Mouse (Mus musculus): ENCODE measurements around the gene Dvl2. TPM values are rescaled to one million over a fixed set of nuclear protein-coding genes. Genes with fewer than 3 reads are reported as not detected.

Gene Dvl2
- polyA plus RNA-seq, 1 experiment from 2014 or later = 43.2 TPM

DNA sequence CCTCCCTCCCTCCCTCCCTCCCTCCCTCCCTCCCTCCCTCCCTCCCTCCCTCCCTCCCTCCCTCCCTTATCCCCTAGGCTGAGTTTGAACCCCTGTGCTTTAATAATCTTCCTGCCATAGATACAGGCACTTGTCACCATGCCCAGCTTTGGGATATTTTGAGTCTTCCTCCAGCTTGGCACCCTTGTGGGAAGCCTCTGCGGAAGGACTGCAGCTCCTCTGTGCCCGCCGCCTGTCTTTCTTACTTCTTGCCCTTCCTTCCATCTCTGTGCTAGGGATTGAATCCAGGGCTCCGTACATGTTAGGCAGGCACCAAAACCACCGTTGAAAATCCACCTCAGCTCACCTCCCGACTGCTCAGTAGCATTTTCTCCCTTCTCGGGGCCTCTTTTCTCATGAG, 39.8 kb downstream of the Dvl2 start:
- ATAC-seq (replicated peaks; ENCODE audit: low FRiP score) = no peak
- H3K36me3 ChIP-seq = peaks cover 78% of the 10 kb centered on the region
- 87% methylated on average over 7 of the region's 7 CpGs for WGBS

GRCm38 (mm10) chr11:70042309-70043085, 42.1 kb downstream of the Dvl2 start:
- Histone ChIP-seq H3K4me2 (no peak overlapping the region), H3K9ac (no peak overlapping the region), H3K36me3 (peaks cover 68% of the 10 kb centered on the region), H3K27me3 (no peaks in the 10 kb centered on the region), H3K4me1 (peaks cover 21% of the 10 kb centered on the region), H3K27ac (no peak overlapping the region), H3K9me3 (replicated peaks) (no peaks in the 10 kb centered on the region), H3K4me3 (replicated peaks) (no peak overlapping the region)
- no peak for ATAC-seq (replicated peaks; ENCODE audit: low FRiP score)
- 85% methylated on average over 23 of the region's 23 CpGs for WGBS

More for the DNA sequence above, 39.8 kb downstream of the Dvl2 start:
- H3K9ac ChIP-seq = no peak overlapping the region
- no peaks in the 10 kb centered on the region for H3K9me3 ChIP-seq (replicated peaks)
- H3K4me1 ChIP-seq = peaks cover 13% of the 10 kb centered on the region
- no peak overlapping the region for H3K4me2 ChIP-seq
- H3K27me3 ChIP-seq = no peaks in the 10 kb centered on the region
- no peak overlapping the region for H3K4me3 ChIP-seq (replicated peaks)
- no peak overlapping the region for H3K27ac ChIP-seq

DNA sequence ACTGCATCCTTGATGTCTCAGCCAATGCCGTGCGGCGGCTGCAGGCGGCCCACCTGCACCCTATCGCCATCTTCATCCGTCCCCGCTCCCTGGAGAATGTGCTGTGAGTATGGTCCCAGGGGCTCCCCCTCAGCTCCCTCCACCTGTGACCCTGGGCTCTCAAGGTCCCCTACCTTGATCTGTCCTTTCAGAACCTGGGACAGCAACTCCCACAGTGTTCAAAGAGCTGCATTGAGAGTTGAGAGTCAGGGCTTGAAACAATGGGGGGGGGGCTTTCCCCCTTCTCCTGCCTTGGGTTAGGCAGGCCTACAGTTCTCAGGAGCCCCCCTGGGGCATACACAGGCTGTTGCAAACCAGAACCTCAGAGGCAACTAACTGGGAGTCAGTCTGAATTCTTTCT, 43.3 kb downstream of the Dvl2 start:
- Histone ChIP-seq H3K36me3 (peaks cover 59% of the 10 kb centered on the region), H3K9ac (no peak overlapping the region), H3K4me1 (peaks cover 21% of the 10 kb centered on the region), H3K9me3 (replicated peaks) (no peaks in the 10 kb centered on the region), H3K27me3 (no peaks in the 10 kb centered on the region), H3K4me3 (replicated peaks) (no peak overlapping the region), H3K4me2 (no peak overlapping the region), H3K27ac (no peak overlapping the region)
- 87% methylated on average over 7 of the region's 7 CpGs for WGBS
- no peak for ATAC-seq (replicated peaks; ENCODE audit: low FRiP score)

GRCm38 (mm10) chr11:70045435-70045834, 45.0 kb downstream of the Dvl2 start:
- peak; percentile 52 for ATAC-seq (replicated peaks; ENCODE audit: low FRiP score)
- 16% methylated on average over 9 of the region's 9 CpGs for WGBS
- Histone ChIP-seq H3K27me3 (0 out of 2 replicates have a peak, but pooled peaks cover under 1% of the 10 kb centered on the region), H3K36me3 (peaks cover 43% of the 10 kb centered on the region), H3K9ac (no peak overlapping the region), H3K4me3 (replicated peaks) (no peak overlapping the region), H3K9me3 (replicated peaks) (no peaks in the 10 kb centered on the region), H3K4me2 (no peak overlapping the region; the same call in 1 of the 2 replicates), H3K4me1 (peaks cover 21% of the 10 kb centered on the region), H3K27ac (peak overlapping the region; percentile 58)

- no peak overlapping the region for H3K9ac ChIP-seq
- peaks cover 16% of the 10 kb centered on the region for H3K4me1 ChIP-seq
- H3K9me3 ChIP-seq (replicated peaks) = no peaks in the 10 kb centered on the region
- peaks cover 13% of the 10 kb centered on the region for H3K27me3 ChIP-seq
- H3K4me3 ChIP-seq (replicated peaks) = no peak overlapping the region
- H3K36me3 ChIP-seq = peaks cover 7% of the 10 kb centered on the region
- no peak overlapping the region for H3K4me2 ChIP-seq
- ATAC-seq (replicated peaks; ENCODE audit: low FRiP score) = no peak
- H3K27ac ChIP-seq = no peak overlapping the region
- WGBS = 73% methylated on average over 6 of the region's 6 CpGs
Measured at GRCm38 (mm10) chr11:70049366-70049765, 49.0 kb downstream of the Dvl2 start.

GRCm38 (mm10) chr11:70049816-70050215, 49.4 kb downstream of the Dvl2 start:
- Histone ChIP-seq H3K27me3 (peaks cover 17% of the 10 kb centered on the region), H3K9me3 (replicated peaks) (no peaks in the 10 kb centered on the region), H3K4me1 (peaks cover 12% of the 10 kb centered on the region), H3K36me3 (0 out of 2 replicates have a peak, but pooled peaks cover 2% of the 10 kb centered on the region), H3K27ac (no peak overlapping the region), H3K4me2 (no peak overlapping the region), H3K9ac (no peak overlapping the region), H3K4me3 (replicated peaks) (no peak overlapping the region)
- WGBS = 58% methylated on average over 10 of the region's 10 CpGs
- no peak for ATAC-seq (replicated peaks; ENCODE audit: low FRiP score)

DNA sequence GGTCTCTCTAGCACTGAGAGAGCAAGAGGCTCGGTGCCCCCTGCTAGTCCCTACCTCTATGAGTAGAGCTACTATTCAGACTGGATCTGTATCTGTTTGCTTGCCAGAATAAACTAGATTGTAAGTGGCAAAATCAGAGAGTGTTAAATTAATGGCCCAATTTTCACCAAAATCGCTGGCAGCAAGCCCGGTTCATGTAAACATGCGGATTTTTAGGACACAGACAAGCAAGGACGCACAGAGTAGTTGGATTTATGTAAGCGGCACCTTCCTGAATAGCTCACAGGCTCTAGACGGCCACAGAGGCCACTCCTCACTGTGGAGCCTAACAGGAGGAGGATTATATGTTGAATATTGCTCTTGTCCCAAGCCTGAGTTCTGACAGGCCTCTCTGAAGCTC, 52.8 kb downstream of the Dvl2 start:
- H3K4me1 ChIP-seq = 0 out of 2 replicates have a peak, but pooled peaks cover 3% of the 10 kb centered on the region
- H3K4me3 ChIP-seq (replicated peaks) = no peak overlapping the region
- no peak for ATAC-seq (replicated peaks; ENCODE audit: low FRiP score)
- no peak overlapping the region for H3K4me2 ChIP-seq
- no peak overlapping the region for H3K27ac ChIP-seq
- H3K36me3 ChIP-seq = no peaks in the 10 kb centered on the region
- H3K27me3 ChIP-seq = peaks cover 30% of the 10 kb centered on the region
- WGBS = 63% methylated on average over 7 of the region's 7 CpGs
- no peak overlapping the region for H3K9ac ChIP-seq
- H3K9me3 ChIP-seq (replicated peaks) = no peaks in the 10 kb centered on the region

- H3K4me1 ChIP-seq = 0 out of 2 replicates have a peak, but pooled peaks cover 3% of the 10 kb centered on the region
- H3K36me3 ChIP-seq = no peaks in the 10 kb centered on the region
- no peak within 1 kb of the TSS for H3K27ac ChIP-seq
- WGBS = 85% methylated on average over 10 of the region's 10 CpGs
- no peak within 1 kb of the TSS for H3K9ac ChIP-seq
- no peak within 1 kb of the TSS for H3K4me2 ChIP-seq
- H3K27me3 ChIP-seq = peaks cover 31% of the 10 kb centered on the region
- no peak within 1 kb of the TSS for H3K4me3 ChIP-seq (replicated peaks)
- H3K9me3 ChIP-seq (replicated peaks) = no peaks in the 10 kb centered on the region
- no peak for ATAC-seq (replicated peaks; ENCODE audit: low FRiP score)
Measured at GRCm38 (mm10) chr11:70053898-70054570, 53.6 kb downstream of the Dvl2 start, which contains the start of gene Asgr1. TSS of gene Asgr1 (plus strand) at chr11:70054085.

- 0 out of 2 replicates have a peak overlapping the region, but pooled peaks have one; percentile 7 for H3K4me3 ChIP-seq (replicated peaks)
- H3K4me2 ChIP-seq = peak overlapping the region; percentile 47
- H3K27ac ChIP-seq = no peak overlapping the region
- H3K27me3 ChIP-seq = peaks cover 39% of the 10 kb centered on the region
- no peaks in the 10 kb centered on the region for H3K36me3 ChIP-seq
- 0 out of 2 replicates have a peak, but pooled peaks cover 3% of the 10 kb centered on the region for H3K4me1 ChIP-seq
- ATAC-seq (replicated peaks; ENCODE audit: low FRiP score) = peak; percentile 31
- 22% methylated on average over 17 of the region's 18 CpGs for WGBS
- H3K9me3 ChIP-seq (replicated peaks) = no peaks in the 10 kb centered on the region
- H3K9ac ChIP-seq = no peak overlapping the region
Measured at GRCm38 (mm10) chr11:70055618-70056214, 55.3 kb downstream of the Dvl2 start.

DNA sequence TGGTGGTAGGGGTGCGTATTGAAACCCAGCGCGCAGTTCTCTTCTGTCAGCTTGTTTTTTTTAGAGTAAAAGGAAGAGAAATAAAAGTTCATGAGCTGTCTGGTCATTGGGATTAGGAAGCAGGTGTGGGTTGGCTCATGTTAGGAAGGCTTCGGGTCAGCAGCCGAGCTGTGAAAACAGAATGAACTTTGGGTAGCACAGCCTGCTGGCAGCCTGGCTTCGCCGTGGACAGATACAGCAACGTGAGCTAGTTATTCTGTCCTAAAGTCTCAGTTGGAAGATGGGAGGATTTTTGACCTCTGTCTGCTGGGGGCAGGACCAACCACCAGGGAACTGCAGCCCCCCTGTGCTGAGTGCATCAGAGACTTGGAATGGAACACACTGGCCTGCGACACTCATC, 57.4 kb downstream of the Dvl2 start:
- no peak overlapping the region for H3K4me3 ChIP-seq (replicated peaks)
- H3K9me3 ChIP-seq (replicated peaks) = no peaks in the 10 kb centered on the region
- no peak for ATAC-seq (replicated peaks; ENCODE audit: low FRiP score)
- H3K27me3 ChIP-seq = peaks cover 42% of the 10 kb centered on the region
- 65% methylated on average over 9 of the region's 9 CpGs for WGBS
- no peaks in the 10 kb centered on the region for H3K36me3 ChIP-seq
- 0 out of 2 replicates have a peak, but pooled peaks cover 3% of the 10 kb centered on the region for H3K4me1 ChIP-seq
- H3K4me2 ChIP-seq = no peak overlapping the region
- no peak overlapping the region for H3K9ac ChIP-seq
- no peak overlapping the region for H3K27ac ChIP-seq

DNA sequence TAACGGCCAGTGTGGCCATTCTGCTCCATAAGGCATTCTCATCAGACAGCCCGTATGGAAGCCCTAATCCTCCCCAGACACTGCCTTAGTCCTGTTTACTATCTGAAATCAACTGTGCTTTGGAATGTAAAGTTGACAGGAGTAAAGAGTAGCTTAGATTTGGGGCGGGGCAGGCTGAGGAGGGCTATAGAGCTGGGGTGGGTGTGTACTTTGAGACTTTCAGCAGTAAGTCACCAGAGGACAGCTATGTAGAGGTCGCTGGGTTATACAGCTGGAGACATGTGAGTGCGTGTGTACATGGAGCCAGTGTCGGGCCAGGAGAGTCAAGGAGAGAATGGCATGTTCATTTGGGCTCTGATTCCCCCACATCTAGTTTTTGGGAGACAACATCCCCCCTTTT, 59.5 kb downstream of the Dvl2 start:
- no peak for ATAC-seq (replicated peaks; ENCODE audit: low FRiP score)
- Histone ChIP-seq H3K27me3 (peaks cover 30% of the 10 kb centered on the region), H3K36me3 (no peaks in the 10 kb centered on the region), H3K4me3 (replicated peaks) (no peak overlapping the region), H3K9me3 (replicated peaks) (0 out of 2 replicates have a peak, but pooled peaks cover 2% of the 10 kb centered on the region), H3K9ac (no peak overlapping the region), H3K27ac (no peak overlapping the region), H3K4me1 (0 out of 2 replicates have a peak, but pooled peaks cover 3% of the 10 kb centered on the region), H3K4me2 (no peak overlapping the region)
- 55% methylated on average over 6 of the region's 6 CpGs for WGBS
